ENCODE assay signal across 1 mouse cellular context in genomic region chr1:131708338-131708737, GRCm38 (mm10).
TF ChIP-seq lines count a peak whose summit lies in the region.

No protein-coding gene starts in this region.

TF ChIP-seq in CH12.LX, 34 proteins besides CTCF, POLR2A, EP300 and RAD21 (continued from another document):
- TF ChIP-seq PAX5 (IDR thresholded peaks at IDR 0.05; ENCODE audit: low read length), result no peak
